Mouse (Mus musculus) hematopoietic stem cell, adult 5-6 weeks (primary cell): ENCODE data around the gene Btbd1. TPM values are rescaled to one million over a fixed set of nuclear protein-coding genes. Genes with fewer than 3 reads are reported as not detected.
"Not testable (repeated sequence)": the region's sequence is repeated elsewhere in the genome, so short reads cannot be mapped to it uniquely, and the experiment has no call there.

Source experiments
- ATAC-seq, 2 experiments: fragments of 125-278 bp in 1 of 2; replicated peaks in 1 of 2; 2 replicates each; pipeline ENCODE4 v1.8.0; 2016 to 2017; ENCODE audit warnings: inconsistent platforms in 2 of 2, mild to moderate bottlenecking in 2 of 2, moderate number of reproducible peaks in 2 of 2, low read depth in 1 of 2, moderate TSS enrichment in 1 of 2; ENCODE audit not compliant: low FRiP score in 2 of 2, poor library complexity in 2 of 2, severe bottlenecking in 2 of 2, insufficient read depth in 1 of 2, low TSS enrichment in 1 of 2
- total RNA-seq: library from RNA; stranded (forward); fragments of 172-1452, 232-1000 nt; gene quantifications from 2 replicates; pipeline ENCODE4 v1.2.3, GENCODE M21; 2017

The Btbd1 gene
- total RNA-seq, 1 experiment from 2014 or later = 142 TPM

GRCm38 (mm10) chr7:81855694-81856093, 26.5 kb upstream of the Btbd1 start, which contains the start of gene Gm10160:
TSS of gene Gm10160 (minus strand) at chr7:81855794.
- no peak for ATAC-seq

DNA sequence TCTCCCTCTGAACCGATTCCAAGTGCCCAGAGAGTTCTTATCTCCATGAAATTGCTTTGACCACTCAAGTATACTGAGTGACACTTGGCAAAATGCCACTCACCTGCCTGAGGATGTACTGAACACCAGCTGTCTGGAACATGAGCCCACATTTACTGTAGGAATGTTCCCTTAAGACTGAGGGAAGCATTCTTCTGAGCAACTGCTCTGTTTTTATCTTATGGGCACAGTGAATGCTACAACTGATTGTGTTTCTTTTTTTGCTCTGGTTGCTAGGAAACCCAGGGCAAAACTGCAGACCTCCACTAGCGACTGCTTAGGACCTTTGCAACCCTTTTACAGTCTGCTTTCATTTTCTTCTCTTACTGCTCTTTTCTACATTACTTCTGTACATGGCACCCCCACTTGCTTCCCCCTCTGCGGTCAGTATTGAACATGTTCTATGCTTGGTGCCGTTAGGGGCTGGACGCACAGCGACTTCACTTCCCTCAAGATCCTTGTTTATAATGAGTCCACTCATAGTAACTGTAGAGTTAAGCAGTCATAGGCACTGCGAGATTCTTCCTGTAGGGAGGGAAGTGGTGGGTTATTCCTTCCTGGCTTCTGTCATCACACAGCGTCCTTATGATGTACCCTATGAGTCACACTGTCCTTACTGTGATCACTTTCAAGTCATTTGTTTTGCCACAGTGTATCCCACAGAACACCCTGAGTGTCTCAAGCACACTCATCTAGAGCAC, 25.5 kb upstream of the Btbd1 start:
- ATAC-seq = peak; percentile 67 to 74

GRCm38 (mm10) chr7:81851706-81852105, 22.5 kb upstream of the Btbd1 start:
- no peak for ATAC-seq

GRCm38 (mm10) chr7:81850171-81850570, 20.9 kb upstream of the Btbd1 start:
- ATAC-seq = no peak

DNA sequence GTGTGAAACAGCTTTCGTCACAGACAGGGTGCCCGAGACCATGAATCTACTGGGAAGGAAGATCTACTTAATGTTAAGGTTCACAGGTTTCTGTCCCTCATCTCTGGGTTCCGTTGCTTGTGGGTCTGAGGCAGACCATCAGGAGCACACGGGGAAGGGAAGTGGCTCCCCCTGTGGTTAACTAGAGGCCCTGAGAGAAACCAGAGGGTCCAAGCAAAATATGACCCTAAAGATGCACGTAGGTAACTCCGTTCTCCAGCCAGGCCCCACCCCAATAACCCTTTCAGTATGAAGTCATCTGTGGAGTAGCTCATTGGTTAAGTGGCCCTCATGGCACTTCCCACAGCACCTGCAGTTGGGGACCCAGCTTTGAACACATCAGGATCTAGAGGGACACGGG, 20.4 kb upstream of the Btbd1 start:
- peak; percentile 15 to 28; a peak in 2 of 4 replicates for ATAC-seq

DNA sequence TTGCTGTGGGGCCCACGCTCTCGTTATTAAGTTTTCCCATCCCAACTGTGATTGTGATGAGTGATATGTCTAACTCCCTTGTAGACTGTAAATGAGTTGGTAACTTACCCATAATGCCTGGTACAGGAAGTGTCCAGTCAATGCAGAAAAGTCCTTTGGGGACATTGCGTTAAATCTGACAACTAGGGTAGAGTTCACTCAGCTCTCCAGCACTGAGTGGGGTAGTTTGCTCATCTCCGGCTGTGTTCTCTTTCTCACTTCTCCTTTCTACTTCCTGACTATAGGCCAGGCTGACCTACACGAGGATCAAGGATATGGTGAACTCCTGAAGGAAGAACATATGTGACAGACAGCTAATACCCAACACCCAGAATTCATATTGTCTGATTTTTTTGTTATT, 20.0 kb upstream of the Btbd1 start:
- ATAC-seq = peak; percentile 70 to 89; a peak in 3 of 4 replicates

GRCm38 (mm10) chr7:81847777-81848176, 18.5 kb upstream of the Btbd1 start:
- no peak for ATAC-seq

DNA sequence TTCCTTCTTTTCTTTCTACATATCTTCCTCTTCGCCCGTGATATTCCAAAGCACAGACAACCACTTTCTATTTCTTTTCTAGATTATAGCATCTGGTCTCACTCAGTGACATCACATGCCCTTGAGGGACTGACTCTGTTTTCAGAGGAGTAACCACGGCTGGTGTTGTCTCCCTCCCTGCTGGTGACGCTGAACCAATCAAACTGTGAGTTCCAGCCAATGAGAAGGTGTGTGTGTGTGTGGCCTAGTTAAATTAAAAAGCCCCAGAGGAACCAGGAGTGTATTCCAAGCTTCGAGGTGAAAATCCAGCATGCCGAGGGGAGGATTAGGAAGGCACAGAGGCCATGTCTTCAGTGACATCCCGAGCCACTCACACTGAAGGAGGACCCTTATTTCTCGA, 17.8 kb upstream of the Btbd1 start:
- no peak for ATAC-seq

DNA sequence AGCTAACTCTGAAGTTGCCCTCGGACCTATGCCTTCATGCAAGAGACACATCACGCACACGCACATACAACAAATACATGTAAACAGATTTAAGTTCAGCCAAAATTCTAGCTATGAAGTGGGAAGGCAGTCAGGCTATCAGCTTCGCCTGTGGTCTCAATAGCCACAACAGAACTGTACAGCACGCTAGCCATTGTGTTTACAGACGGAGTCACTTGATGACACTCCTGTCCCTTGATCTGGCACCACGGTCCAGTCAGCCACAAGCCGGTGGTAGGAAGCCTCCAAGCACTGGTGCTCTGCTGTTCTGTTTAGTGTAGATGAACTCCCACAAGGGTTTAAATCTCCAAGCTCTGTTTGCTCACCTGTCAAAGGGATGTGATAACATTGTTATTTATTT, 16.8 kb upstream of the Btbd1 start:
- no peak for ATAC-seq

DNA sequence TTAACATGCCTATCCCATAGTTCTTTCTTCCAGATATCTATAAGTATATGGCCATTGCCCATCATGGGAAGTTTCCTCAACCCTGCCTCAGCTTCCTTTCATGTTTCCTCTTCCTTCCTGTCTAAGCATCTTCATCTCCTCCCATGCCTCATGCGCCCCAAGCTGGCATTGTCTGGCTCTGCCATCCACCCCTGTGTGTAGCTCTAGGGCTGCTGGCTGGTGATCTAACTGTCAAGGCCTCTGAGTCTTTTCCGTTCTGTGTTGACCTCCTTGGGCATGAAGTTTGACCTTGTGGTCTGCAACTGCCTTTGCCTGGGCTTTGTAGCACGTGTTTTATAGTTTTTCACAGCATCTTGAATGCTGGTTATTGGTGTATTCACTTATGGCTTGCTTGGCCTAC, 16.1 kb upstream of the Btbd1 start:
- no peak for ATAC-seq

- no peak for ATAC-seq
These were observed 15.6 kb upstream of the Btbd1 start for GRCm38 (mm10) chr7:81844801-81845200.

DNA sequence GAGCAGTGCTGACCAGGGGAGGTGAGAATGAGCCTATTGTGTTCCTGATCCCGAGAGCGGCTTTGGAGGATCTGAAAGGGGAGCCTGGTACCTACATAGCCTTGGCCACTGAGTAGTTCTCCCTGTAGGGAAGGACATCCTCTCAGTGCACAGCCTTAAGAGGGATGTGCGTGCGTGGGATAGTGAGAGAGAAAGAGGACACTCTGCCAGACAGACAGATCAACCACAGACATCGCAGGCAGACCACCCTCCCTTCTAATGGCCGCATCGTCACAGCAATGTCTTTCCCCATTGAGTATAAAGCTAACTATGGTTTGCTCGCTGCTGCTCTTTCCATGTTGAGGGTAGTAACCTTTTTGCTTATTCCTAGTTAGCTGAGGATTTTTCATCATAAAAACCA, 14.7 kb upstream of the Btbd1 start:
- ATAC-seq = no peak

DNA sequence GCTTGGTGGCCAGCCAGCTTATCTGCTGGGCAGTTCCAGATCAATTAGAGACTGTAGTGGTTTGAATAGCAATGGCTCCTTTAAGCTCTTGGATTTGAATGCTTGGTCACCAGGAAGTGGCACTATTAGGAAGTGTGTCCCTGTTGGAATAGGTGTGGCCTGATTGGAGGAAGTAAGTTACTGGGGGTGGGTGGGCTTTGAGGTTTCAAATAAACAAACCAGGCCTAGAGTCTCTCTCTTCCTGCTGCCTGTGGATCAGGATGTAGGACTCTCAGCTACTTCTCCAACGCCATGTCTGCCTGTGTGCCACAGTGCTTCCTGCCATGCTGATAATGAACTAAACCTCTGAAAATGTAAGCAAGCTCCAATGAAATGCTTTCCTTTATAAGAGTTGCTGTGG, 13.8 kb upstream of the Btbd1 start:
- ATAC-seq = no peak

DNA sequence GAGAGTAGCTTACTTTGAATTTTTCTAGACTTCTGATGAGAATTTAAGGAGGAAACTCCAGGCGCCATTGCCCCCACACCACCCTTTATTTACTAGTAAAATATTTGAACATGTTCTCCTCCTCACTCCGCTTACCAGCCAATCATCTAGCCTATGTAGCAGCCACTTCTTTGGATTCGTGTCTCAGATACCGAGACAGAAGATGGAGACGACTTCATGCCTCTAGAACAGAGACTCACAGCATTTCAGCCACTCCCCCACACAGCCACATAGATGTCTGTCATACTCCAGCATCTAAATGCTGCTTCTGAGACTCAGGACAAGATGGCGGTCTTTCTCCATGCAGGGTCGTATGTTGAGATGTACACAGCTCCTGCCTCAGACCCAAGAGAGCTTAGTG, 12.9 kb upstream of the Btbd1 start:
- no peak for ATAC-seq

DNA sequence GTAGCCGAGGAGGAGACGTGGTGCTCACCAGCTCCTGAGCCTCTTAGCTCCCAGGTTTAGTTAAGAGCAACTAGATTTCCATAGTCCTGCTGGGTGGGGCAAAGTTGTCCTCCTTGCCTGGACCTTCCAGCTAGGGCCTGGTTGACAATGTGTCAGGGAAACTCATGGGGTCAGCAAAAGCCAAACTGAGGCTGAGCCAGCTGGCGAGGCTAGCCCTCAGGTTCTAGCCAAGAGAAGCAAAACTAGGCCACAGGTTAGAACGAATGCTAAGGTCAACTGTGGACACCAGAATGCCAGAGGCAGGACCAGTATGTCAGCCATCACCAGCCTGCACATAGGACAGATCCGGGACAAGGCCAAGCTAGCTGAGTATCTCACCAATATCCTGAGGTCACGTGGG, 12.2 kb upstream of the Btbd1 start:
- no peak for ATAC-seq

DNA sequence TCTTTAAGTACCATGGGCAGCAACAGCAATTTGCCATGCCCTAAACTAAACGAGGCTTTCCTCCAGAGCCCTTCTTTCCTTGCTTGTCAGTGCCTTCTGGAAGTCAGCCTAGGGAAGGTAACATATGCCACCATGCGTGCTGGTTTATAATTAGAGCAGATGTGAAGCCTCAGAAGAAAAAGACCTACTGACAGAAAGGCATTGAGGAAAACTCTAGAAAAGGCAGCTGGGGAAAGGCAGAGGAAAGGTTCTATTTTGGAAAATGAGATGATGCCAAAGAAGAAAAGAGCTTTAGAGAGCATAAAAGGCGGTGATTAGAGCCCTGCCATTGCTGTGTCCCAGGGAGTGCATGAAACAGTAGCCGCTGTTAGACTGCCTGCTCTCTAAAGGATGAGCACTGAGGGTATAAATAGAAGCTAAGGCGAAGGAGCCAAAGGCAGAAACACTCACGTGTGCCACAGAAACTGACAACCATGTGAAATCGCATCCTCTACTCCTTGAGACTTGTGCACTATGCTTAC, 11.5 kb upstream of the Btbd1 start:
- no peak for ATAC-seq

- no peak for ATAC-seq
These were observed 10.5 kb upstream of the Btbd1 start for GRCm38 (mm10) chr7:81839746-81840145.

- ATAC-seq = not testable (repeated sequence)
These were observed 8.5 kb upstream of the Btbd1 start for GRCm38 (mm10) chr7:81837771-81838170.

- no peak for ATAC-seq
These were observed 6.2 kb upstream of the Btbd1 start for GRCm38 (mm10) chr7:81835430-81835829.
